Mouse (Mus musculus): Measurements from ENCODE around the gene Smad1. TPM values are rescaled to one million over a fixed set of nuclear protein-coding genes. Genes with fewer than 3 reads are reported as not detected.

The Smad1 gene
- polyA plus RNA-seq, 1 experiment from 2014 or later: 85.8 TPM

GRCm38 (mm10) chr8:79310801-79311200 lies 88.5 kb downstream of the Smad1 start:
- no peak overlapping the region for H3K9ac ChIP-seq
- H3K4me3 ChIP-seq: no peak overlapping the region
- no peaks in the 10 kb centered on the region for H3K36me3 ChIP-seq
- no peaks in the 10 kb centered on the region for H3K9me3 ChIP-seq
- no peak overlapping the region for H3K4me2 ChIP-seq (replicated peaks)
- ATAC-seq (ENCODE audit: low FRiP score, low read depth): no peak
- no peak overlapping the region for H3K27ac ChIP-seq
- no peaks in the 10 kb centered on the region for H3K27me3 ChIP-seq (replicated peaks)
- no peaks in the 10 kb centered on the region for H3K4me1 ChIP-seq
- WGBS: 71% methylated on average over 2 of the region's 2 CpGs

DNA sequence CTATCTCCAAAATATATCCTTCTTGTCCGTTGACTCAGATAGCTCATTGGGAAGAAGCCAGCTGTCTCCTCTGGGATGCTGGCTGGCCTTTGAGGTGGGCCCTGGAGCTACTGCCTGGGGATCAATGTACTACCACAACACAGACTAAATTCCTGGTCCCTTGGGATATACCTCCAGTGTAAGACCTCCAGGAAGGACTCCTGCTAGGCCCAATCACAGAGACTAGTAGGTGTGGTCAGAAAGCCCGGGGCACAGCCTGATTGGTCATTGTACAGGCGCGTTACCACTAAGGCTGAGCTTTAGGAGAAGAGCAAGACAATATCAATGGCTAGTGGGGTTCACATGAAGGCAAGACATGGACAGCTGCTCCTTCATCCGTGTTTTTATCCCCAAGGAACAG lies 93.4 kb downstream of the Smad1 start:
- Histone ChIP-seq H3K4me1 (no peaks in the 10 kb centered on the region), H3K4me3 (no peak overlapping the region), H3K27me3 (replicated peaks) (no peaks in the 10 kb centered on the region), H3K36me3 (no peaks in the 10 kb centered on the region), H3K27ac (no peak overlapping the region), H3K4me2 (replicated peaks) (no peak overlapping the region), H3K9ac (no peak overlapping the region), H3K9me3 (no peaks in the 10 kb centered on the region)
- 64% methylated on average over 5 of the region's 5 CpGs for WGBS
- no peak for ATAC-seq (ENCODE audit: low FRiP score, low read depth)

DNA sequence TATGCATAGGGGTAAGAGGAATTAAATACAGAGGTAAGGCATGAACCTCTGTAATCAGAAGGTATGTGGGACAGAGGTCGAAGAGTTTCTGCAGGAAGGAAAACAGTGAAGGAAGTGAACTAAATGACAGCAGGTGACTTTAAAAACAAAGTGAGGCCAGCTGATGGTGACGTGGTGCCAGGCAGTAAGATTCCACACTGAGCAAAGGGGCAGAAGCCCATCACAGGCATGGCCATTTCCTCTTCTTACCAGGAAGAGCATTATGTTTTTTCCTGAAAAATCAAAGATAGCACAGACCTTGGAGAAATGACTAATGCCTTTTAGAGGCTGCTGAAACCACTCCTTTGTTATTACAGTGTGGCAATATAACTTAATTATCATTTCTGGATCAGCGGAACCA lies 97.8 kb downstream of the Smad1 start:
- Histone ChIP-seq H3K9me3 (no peaks in the 10 kb centered on the region), H3K4me3 (no peak overlapping the region), H3K27ac (no peak overlapping the region), H3K9ac (no peak overlapping the region), H3K4me2 (replicated peaks) (no peak overlapping the region), H3K27me3 (replicated peaks) (no peaks in the 10 kb centered on the region), H3K36me3 (no peaks in the 10 kb centered on the region), H3K4me1 (0 out of 2 replicates have a peak, but pooled peaks cover 3% of the 10 kb centered on the region)
- no peak for ATAC-seq (ENCODE audit: low FRiP score, low read depth)
- WGBS: 86% methylated on average over 3 of the region's 3 CpGs

DNA sequence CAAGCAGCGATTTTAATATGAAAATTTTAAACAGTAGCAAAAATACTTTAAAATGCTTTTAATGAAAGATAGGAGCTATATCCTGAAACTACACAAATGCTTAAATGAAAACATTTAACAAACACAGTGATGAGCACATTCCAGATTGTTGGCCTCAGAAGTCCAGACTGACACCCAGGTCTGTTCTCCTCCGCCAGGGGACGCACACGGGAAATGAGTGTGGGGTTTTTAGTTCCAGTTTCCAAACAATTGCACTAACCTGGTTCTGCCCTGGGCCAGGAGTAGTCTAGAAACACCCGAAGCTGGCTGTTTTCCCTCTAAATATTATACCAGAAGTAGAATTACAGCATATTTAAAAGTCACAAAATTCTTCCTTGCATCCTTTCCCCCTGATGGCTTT lies 99.6 kb downstream of the Smad1 start:
- 85% methylated on average over 5 of the region's 5 CpGs for WGBS

GRCm38 (mm10) chr8:79297763-79298162 lies 101.6 kb downstream of the Smad1 start:
- Histone ChIP-seq H3K4me3 (no peak overlapping the region), H3K4me1 (peaks cover 15% of the 10 kb centered on the region; the same call in 1 of the 2 replicates), H3K36me3 (no peaks in the 10 kb centered on the region), H3K27ac (no peak overlapping the region), H3K9me3 (no peaks in the 10 kb centered on the region), H3K4me2 (replicated peaks) (no peak overlapping the region), H3K9ac (no peak overlapping the region), H3K27me3 (replicated peaks) (no peaks in the 10 kb centered on the region)
- WGBS: 38% methylated on average over 3 of the region's 3 CpGs
- no peak for ATAC-seq (ENCODE audit: low FRiP score, low read depth)

More for the DNA sequence above, 99.6 kb downstream of the Smad1 start:
- Histone ChIP-seq H3K9me3 (no peaks in the 10 kb centered on the region), H3K4me1 (0 out of 2 replicates have a peak, but pooled peaks cover 3% of the 10 kb centered on the region), H3K9ac (no peak overlapping the region), H3K36me3 (no peaks in the 10 kb centered on the region), H3K27ac (no peak overlapping the region), H3K4me2 (replicated peaks) (no peak overlapping the region), H3K27me3 (replicated peaks) (no peaks in the 10 kb centered on the region), H3K4me3 (no peak overlapping the region)
- no peak for ATAC-seq (ENCODE audit: low FRiP score, low read depth)

DNA sequence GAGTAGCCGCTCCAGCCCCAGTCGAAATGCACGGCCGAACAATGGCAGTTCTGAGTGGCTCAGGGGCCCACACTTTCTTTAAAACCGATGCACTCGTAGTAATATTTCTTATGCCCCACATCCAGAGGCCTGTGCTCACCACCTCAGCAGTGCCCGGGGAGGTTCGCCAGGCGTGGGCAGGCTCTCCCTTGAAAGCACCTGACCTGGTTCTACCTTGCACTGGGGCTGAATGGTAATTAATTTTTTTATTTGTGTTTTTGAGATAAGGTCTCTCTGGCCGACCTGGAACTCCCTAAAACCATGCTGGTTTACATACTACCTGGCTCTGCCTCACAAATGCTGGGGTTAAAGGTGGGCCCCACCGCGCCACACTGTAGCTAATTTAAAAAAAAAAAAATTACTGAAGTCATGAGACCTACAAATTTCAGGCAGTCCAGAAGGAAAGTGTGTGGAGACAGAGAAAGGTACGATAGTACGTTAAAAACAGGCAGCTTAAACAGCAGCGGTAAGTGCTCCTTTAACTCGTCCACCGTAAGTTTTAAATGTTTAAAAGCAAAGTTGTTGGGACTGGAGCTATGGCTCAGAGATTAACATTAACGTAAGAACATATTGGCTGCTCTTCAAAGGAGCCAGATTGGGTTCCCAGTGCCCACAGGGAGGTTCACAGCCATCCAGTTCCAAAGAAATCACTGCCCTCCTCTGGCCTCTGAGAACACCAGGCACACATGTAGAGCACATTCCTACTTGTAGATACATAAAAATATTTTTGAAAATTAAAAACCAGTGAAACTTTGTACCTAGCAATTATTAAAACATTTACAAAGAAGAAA lies 103.8 kb downstream of the Smad1 start:
- H3K4me3 ChIP-seq: peak overlapping the region; percentile 48
- H3K36me3 ChIP-seq: no peaks in the 10 kb centered on the region
- peaks cover 15% of the 10 kb centered on the region; the same call in 1 of the 2 replicates for H3K4me1 ChIP-seq
- peak overlapping the region; percentile 93; the same call in 1 of the 2 replicates for H3K27ac ChIP-seq
- peak; percentile 42 for ATAC-seq (ENCODE audit: low FRiP score, low read depth)
- H3K27me3 ChIP-seq (replicated peaks): no peaks in the 10 kb centered on the region
- H3K4me2 ChIP-seq (replicated peaks): peak overlapping the region; percentile 80
- WGBS: 16% methylated on average over 18 of the region's 18 CpGs
- H3K9ac ChIP-seq: peak overlapping the region; percentile 79
- H3K9me3 ChIP-seq: no peaks in the 10 kb centered on the region

- Histone ChIP-seq H3K4me1 (peaks cover 15% of the 10 kb centered on the region; the same call in 1 of the 2 replicates), H3K4me2 (replicated peaks) (peak within 1 kb of the TSS; percentile 80), H3K36me3 (no peaks in the 10 kb centered on the region), H3K9ac (peak within 1 kb of the TSS; percentile 79), H3K27me3 (replicated peaks) (no peaks in the 10 kb centered on the region), H3K4me3 (peak within 1 kb of the TSS; percentile 48), H3K9me3 (no peaks in the 10 kb centered on the region), H3K27ac (peak within 1 kb of the TSS; percentile 93)
- under 1% methylated on average over 73 of the region's 74 CpGs for WGBS
- ATAC-seq (ENCODE audit: low FRiP score, low read depth): peak; percentile 98
Measured at GRCm38 (mm10) chr8:79294610-79295275, 104.6 kb downstream of the Smad1 start, which contains the start of gene Mmaa. Gene Mmaa (minus strand): TSS chr8:79294937.

GRCm38 (mm10) chr8:79293841-79294240 lies 105.5 kb downstream of the Smad1 start:
- Histone ChIP-seq H3K4me3 (peak overlapping the region; percentile 48; the same call in 1 of the 2 replicates), H3K4me2 (replicated peaks) (peak overlapping the region; percentile 80), H3K9ac (peak overlapping the region; percentile 22; the same call in 1 of the 2 replicates)

GRCm38 (mm10) chr8:79292712-79293264 lies 106.5 kb downstream of the Smad1 start:
- ATAC-seq (ENCODE audit: low FRiP score, low read depth): no peak

More at GRCm38 (mm10) chr8:79293841-79294240, 105.5 kb downstream of the Smad1 start:
- no peaks in the 10 kb centered on the region for H3K27me3 ChIP-seq (replicated peaks)
- 75% methylated on average over 3 of the region's 3 CpGs for WGBS
- H3K36me3 ChIP-seq: no peaks in the 10 kb centered on the region
- peaks cover 15% of the 10 kb centered on the region; the same call in 1 of the 2 replicates for H3K4me1 ChIP-seq
- ATAC-seq (ENCODE audit: low FRiP score, low read depth): no peak
- H3K27ac ChIP-seq: no peak overlapping the region
- H3K9me3 ChIP-seq: no peaks in the 10 kb centered on the region

DNA sequence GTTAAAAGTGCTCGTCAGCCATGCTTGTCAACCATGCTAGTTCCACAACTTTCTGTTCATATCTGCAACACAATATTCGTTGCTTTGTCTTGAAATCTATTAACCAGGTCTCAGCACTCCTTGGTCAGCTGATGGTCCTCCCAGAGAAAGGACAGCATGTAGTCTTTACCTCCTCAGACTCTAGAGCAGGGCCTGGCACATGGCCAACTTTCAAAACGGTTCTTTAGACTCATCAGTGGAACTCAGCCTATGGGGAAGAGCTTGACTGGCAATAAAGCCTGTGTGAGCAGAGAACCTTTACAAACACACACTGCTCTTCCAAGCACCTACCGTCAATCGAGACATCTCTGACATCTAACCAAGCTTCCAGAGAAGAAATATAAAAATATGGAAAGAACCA lies 109.7 kb downstream of the Smad1 start:
- no peaks in the 10 kb centered on the region for H3K27me3 ChIP-seq (replicated peaks)
- H3K4me2 ChIP-seq (replicated peaks): no peak overlapping the region
- H3K9ac ChIP-seq: no peak overlapping the region
- H3K27ac ChIP-seq: no peak overlapping the region
- H3K36me3 ChIP-seq: no peaks in the 10 kb centered on the region
- H3K4me1 ChIP-seq: peaks cover 12% of the 10 kb centered on the region; the same call in 1 of the 2 replicates
- no peaks in the 10 kb centered on the region for H3K9me3 ChIP-seq
- no peak for ATAC-seq (ENCODE audit: low FRiP score, low read depth)
- WGBS: 77% methylated on average over 5 of the region's 5 CpGs
- H3K4me3 ChIP-seq: no peak overlapping the region

More at GRCm38 (mm10) chr8:79292712-79293264, 106.5 kb downstream of the Smad1 start:
- no peak overlapping the region for H3K4me3 ChIP-seq
- H3K9ac ChIP-seq: no peak overlapping the region
- H3K9me3 ChIP-seq: no peaks in the 10 kb centered on the region
- H3K27me3 ChIP-seq (replicated peaks): no peaks in the 10 kb centered on the region
- WGBS: 85% methylated on average over 3 of the region's 3 CpGs
- no peaks in the 10 kb centered on the region for H3K36me3 ChIP-seq
- H3K4me2 ChIP-seq (replicated peaks): peak overlapping the region; percentile 80
- peaks cover 14% of the 10 kb centered on the region; the same call in 1 of the 2 replicates for H3K4me1 ChIP-seq
- no peak overlapping the region for H3K27ac ChIP-seq

GRCm38 (mm10) chr8:79288681-79289080 lies 110.6 kb downstream of the Smad1 start:
- H3K27ac ChIP-seq: no peak overlapping the region
- H3K9ac ChIP-seq: no peak overlapping the region
- H3K27me3 ChIP-seq (replicated peaks): no peaks in the 10 kb centered on the region
- H3K9me3 ChIP-seq: no peaks in the 10 kb centered on the region
- H3K4me1 ChIP-seq: peaks cover 9% of the 10 kb centered on the region; the same call in 1 of the 2 replicates
- WGBS: 67% methylated on average over 2 of the region's 2 CpGs
- H3K36me3 ChIP-seq: no peaks in the 10 kb centered on the region
- H3K4me3 ChIP-seq: no peak overlapping the region
- no peak overlapping the region for H3K4me2 ChIP-seq (replicated peaks)
- no peak for ATAC-seq (ENCODE audit: low FRiP score, low read depth)

Data from neural tube, embryonic 12.5 days (tissue).